Mouse (Mus musculus): ENCODE results near the gene Dnm2.

- no peak for TF ChIP-seq CTCF (IDR thresholded peaks at IDR 0.05; ENCODE audit: low read depth, low read length)
- no peak for TF ChIP-seq POLR2A (IDR thresholded peaks at IDR 0.05; ENCODE audit: extremely low read depth, insufficient read depth, low read length)
These were observed 129.0 kb downstream of the Dnm2 start for GRCm38 (mm10) chr9:21553607-21554273.

All from liver, adult 2 months (tissue).